Mouse (Mus musculus) MEL (cell line): ENCODE measurements at regions not wholly inside any gene's neighbourhood (a gene's known extent, or its start where the extent isn't known, plus 50 kb on each side); places are given as distances from the start of the nearest gene placed in this dataset.

Experiments used
- CHD1 ChIP-seq: IDR thresholded peaks from 2 replicates; pipeline ENCODE4 v1.6.1; 2012; ENCODE audit warnings: low read depth, mild to moderate bottlenecking, inconsistent platforms, low read length, improper control_type of control experiment
- CTCF ChIP-seq, 3 experiments: IDR thresholded peaks in 2 of 3; conservative IDR thresholded peaks in 1 of 3; 2 replicates each; pipeline ENCODE4 v1.5.1; 2011 to 2012; ENCODE audit warnings: low read length in 3 of 3, low read depth in 2 of 3, mild to moderate bottlenecking in 2 of 3, improper control_type of control experiment in 1 of 3, inconsistent platforms in 1 of 3, mixed read lengths in 1 of 3, moderate library complexity in 1 of 3; ENCODE audit not compliant: control insufficient read depth in 1 of 3, insufficient read depth in 1 of 3, poor library complexity in 1 of 3, severe bottlenecking in 1 of 3
- NRF1 ChIP-seq: IDR thresholded peaks from 2 replicates; pipeline ENCODE4 v1.6.1; 2014; ENCODE audit warnings: low read depth, mild to moderate bottlenecking, inconsistent platforms, low read length, improper control_type of control experiment, moderate library complexity; ENCODE audit not compliant: poor library complexity, insufficient read depth, severe bottlenecking
- POLR2A ChIP-seq, 2 experiments: IDR thresholded peaks; 2 replicates each; pipeline ENCODE4 v1.6.1; 2011 to 2012; ENCODE audit warnings: low read length in 2 of 2, mild to moderate bottlenecking in 2 of 2, control low read depth in 1 of 2, improper control_type of control experiment in 1 of 2, low read depth in 1 of 2, moderate library complexity in 1 of 2; ENCODE audit not compliant: control insufficient read depth in 1 of 2, insufficient read depth in 1 of 2, poor library complexity in 1 of 2
- USF1 ChIP-seq: IDR thresholded peaks from 2 replicates; pipeline ENCODE4 v1.6.1; 2014; ENCODE audit warnings: low read depth, mild to moderate bottlenecking, inconsistent platforms, low read length, improper control_type of control experiment, moderate library complexity

DNA sequence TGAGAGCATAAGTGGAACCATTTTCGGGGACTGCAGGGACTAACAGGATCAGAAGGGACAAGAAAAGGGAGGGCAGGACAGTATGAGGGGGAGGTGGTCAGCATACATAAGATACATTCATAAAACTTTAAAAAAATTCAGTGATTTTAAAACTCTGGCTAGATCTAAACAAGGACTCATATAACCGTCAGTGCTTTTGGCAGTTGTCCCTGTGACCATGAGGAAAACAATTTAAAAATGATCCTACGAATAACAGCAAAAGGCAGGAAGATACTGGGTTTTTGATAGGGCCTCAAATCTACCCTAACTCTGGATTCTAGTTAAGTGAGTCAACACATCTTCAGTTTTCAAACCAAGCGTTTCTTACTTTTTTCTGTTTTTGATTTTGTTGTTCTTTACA lies 106.9 kb upstream of the Eif4g2 start:
- TF ChIP-seq POLR2A (IDR thresholded peaks at IDR 0.05; ENCODE audit: control insufficient read depth in 1 of 2, insufficient read depth in 1 of 2, low read depth in 1 of 2, low read length in 2 of 2, poor library complexity in 1 of 2), result no peak
- TF ChIP-seq CTCF (IDR thresholded peaks at IDR 0.05 in 2 of 3, conservative IDR thresholded peaks at IDR 0.05 in 1 of 3; ENCODE audit: control insufficient read depth in 1 of 3, insufficient read depth in 1 of 3, low read depth in 2 of 3, low read length in 3 of 3, poor library complexity in 1 of 3, severe bottlenecking in 1 of 3), result no peak
- TF ChIP-seq NRF1, result no peak
- no peak for TF ChIP-seq USF1
- no peak for TF ChIP-seq CHD1
